Mouse (Mus musculus): ENCODE data around the gene Mrpl48.

DNA sequence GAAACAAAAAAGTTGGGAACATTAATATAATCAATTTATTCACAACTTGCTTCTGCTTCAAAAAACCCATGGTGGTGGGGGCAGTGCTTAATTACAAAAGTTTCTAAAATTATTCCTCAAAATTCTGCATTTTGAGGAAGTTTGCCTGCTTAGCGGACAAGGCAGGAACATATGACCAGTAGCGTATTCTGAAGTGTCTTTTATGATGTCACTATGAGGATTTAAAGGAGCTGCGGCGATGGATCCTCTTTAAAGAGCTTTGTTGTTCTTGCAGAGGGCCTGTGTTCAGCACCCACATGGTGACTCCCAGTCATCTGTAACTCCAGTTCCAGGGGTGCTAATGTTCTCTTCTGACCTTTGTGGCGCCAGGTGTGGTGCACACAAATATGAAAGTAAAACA, 77.3 kb downstream of the Mrpl48 start:
- TF ChIP-seq MAX (IDR thresholded peaks at IDR 0.05) (no peak), CTCF (IDR thresholded peaks at IDR 0.05; ENCODE audit: control insufficient read depth, insufficient read depth, insufficient read length) (no peak), USF1 (IDR thresholded peaks at IDR 0.05; ENCODE audit: low read depth) (no peak), MYOG (IDR thresholded peaks at IDR 0.05; ENCODE audit: control insufficient read depth, extremely low read depth, insufficient read length) (no peak), MYOD1 (IDR thresholded peaks at IDR 0.05; ENCODE audit: control insufficient read depth, insufficient read length, low read depth) (no peak), CEBPB (IDR thresholded peaks at IDR 0.05; ENCODE audit: low read depth) (no peak), FOSL1 (IDR thresholded peaks at IDR 0.05; ENCODE audit: insufficient read depth, low read length, poor library complexity, severe bottlenecking) (no peak)

All from C2C12 (cell line).